Mouse (Mus musculus) midbrain, postnatal 0 days (tissue): ENCODE data around the gene Alk. TPM values are rescaled to one million over a fixed set of nuclear protein-coding genes. Genes with fewer than 3 reads are reported as not detected.

Experiments
- ATAC-seq: fragments of 200-750 bp; cut with Nextera tagmentation; 2 replicates; pipeline ENCODE4 v1.8.0; 2017; ENCODE audit warnings: moderate number of reproducible peaks, mild to moderate bottlenecking, moderate TSS enrichment, moderate library complexity; ENCODE audit not compliant: low FRiP score
- DNase-seq: peaks from one replicate; pipeline ENCODE4 v3.0.0-alpha.2; 2015; ENCODE audit warnings: low spot score
- H3K27ac ChIP-seq: fragments of 300-500 bp; sonication (generic); 2 replicates; pipeline ENCODE4 v1.5.1; 2014; ENCODE audit warnings: low read depth, mild to moderate bottlenecking, low read length, mixed read lengths
- H3K27me3 ChIP-seq: fragments of 300-500 bp; sonication (generic); 2 replicates; pipeline ENCODE4 v1.6.1; 2014; ENCODE audit warnings: low read length, control low read depth, mixed read lengths; ENCODE audit not compliant: insufficient read depth
- H3K36me3 ChIP-seq: fragments of 300-500 bp; sonication (generic); 2 replicates; pipeline ENCODE4 v1.6.1; 2014; ENCODE audit warnings: low read length, control low read depth, mixed read lengths; ENCODE audit not compliant: insufficient read depth
- H3K4me1 ChIP-seq: fragments of 300-500 bp; sonication (generic); 2 replicates; pipeline ENCODE4 v1.6.1; 2014; ENCODE audit warnings: mild to moderate bottlenecking, control low read depth, antibody characterized with exemption, low read length, mixed read lengths; ENCODE audit not compliant: insufficient read depth
- H3K4me2 ChIP-seq: fragments of 300-500 bp; sonication (generic); 2 replicates; pipeline ENCODE4 v1.6.1; 2014; ENCODE audit warnings: low read depth, mild to moderate bottlenecking, low read length, mixed read lengths; ENCODE audit not compliant: poor library complexity, severe bottlenecking
- H3K4me3 ChIP-seq: fragments of 300-500 bp; sonication (generic); 2 replicates; pipeline ENCODE4 v1.5.1; 2014; ENCODE audit warnings: low read depth, mild to moderate bottlenecking, low read length, moderate library complexity
- H3K9ac ChIP-seq: fragments of 300-500 bp; sonication (generic); replicated peaks from 2 replicates; pipeline ENCODE4 v1.6.1; 2014; ENCODE audit warnings: mild to moderate bottlenecking, low read length, moderate library complexity, mixed read lengths; ENCODE audit not compliant: poor library complexity, severe bottlenecking
- H3K9me3 ChIP-seq: fragments of 300-500 bp; sonication (generic); 2 replicates; pipeline ENCODE4 v1.6.1; 2016; ENCODE audit warnings: low read length, control low read depth
- CTCF ChIP-seq: IDR thresholded peaks from 2 replicates; pipeline ENCODE4 v1.5.1; 2016; ENCODE audit warnings: antibody characterized with exemption, mild to moderate bottlenecking
- WGBS: fragments of 180-500 bp; shearing (Covaris S2); extraction: QIAGEN DNeasy Blood & Tissue Kit; methylation state at CpG from one replicate; pipeline ENCODE4 v1.1.7; 2014; 5-methylcytosine and 5-hydroxymethylcytosine counted together
- polyA plus RNA-seq: library from polyadenylated mRNA; unstranded; fragments of >200 nt; fragmentation: Nextera tagmentation; extraction: Ambion mirVana; gene quantifications from 2 replicates; pipeline ENCODE4 v1.2.1, GENCODE M21; 2015
- total RNA-seq: library from RNA; depleted of rRNA; stranded (reverse); fragments of >200 nt; gene quantifications from 2 replicates; pipeline ENCODE4 v1.2.3, GENCODE M21; 2014

Gene Alk
- total and polyA plus RNA-seq, 2 experiments from 2014 or later, result 5.2 to 17.6 TPM

GRCm38 (mm10) chr17:71986998-71987397, 617.4 kb downstream of the Alk start:
- no peak for ATAC-seq

GRCm38 (mm10) chr17:71986456-71986855, 618.0 kb downstream of the Alk start:
- Histone ChIP-seq H3K4me2 (no peak overlapping the region), H3K9me3 (no peaks in the 10 kb centered on the region), H3K36me3 (no peaks in the 10 kb centered on the region), H3K9ac (no peak overlapping the region), H3K27me3 (no peaks in the 10 kb centered on the region), H3K4me3 (no peak overlapping the region), H3K27ac (no peak overlapping the region), H3K4me1 (peaks cover 4% of the 10 kb centered on the region; the same call in 1 of the 2 replicates)
- no peak for TF ChIP-seq CTCF
- peak; percentile 44 for DNase-seq
- ATAC-seq, result no peak
- 55% methylated on average over 9 of the region's 9 CpGs for WGBS

More at GRCm38 (mm10) chr17:71986998-71987397, 617.4 kb downstream of the Alk start:
- Histone ChIP-seq H3K4me3 (no peak overlapping the region), H3K27ac (no peak overlapping the region), H3K9ac (no peak overlapping the region), H3K4me2 (no peak overlapping the region), H3K27me3 (no peaks in the 10 kb centered on the region), H3K9me3 (no peaks in the 10 kb centered on the region), H3K4me1 (peaks cover 4% of the 10 kb centered on the region; the same call in 1 of the 2 replicates), H3K36me3 (no peaks in the 10 kb centered on the region)
- TF ChIP-seq CTCF, result no peak
- no peak for DNase-seq
- WGBS, result 54% methylated on average over 8 of the region's 8 CpGs

GRCm38 (mm10) chr17:71981177-71981576, 623.2 kb downstream of the Alk start:
- H3K4me1 ChIP-seq, result peaks cover 6% of the 10 kb centered on the region; the same call in 1 of the 2 replicates
- ATAC-seq, result peak; percentile 45; the same call in 1 of the 2 replicates
- no peak overlapping the region for H3K9ac ChIP-seq
- H3K27me3 ChIP-seq, result no peaks in the 10 kb centered on the region
- WGBS, result 32% methylated on average over 4 of the region's 4 CpGs
- H3K36me3 ChIP-seq, result no peaks in the 10 kb centered on the region
- DNase-seq, result no peak
- no peaks in the 10 kb centered on the region for H3K9me3 ChIP-seq
- no peak overlapping the region for H3K4me2 ChIP-seq
- no peak overlapping the region for H3K4me3 ChIP-seq
- TF ChIP-seq CTCF, result no peak
- H3K27ac ChIP-seq, result peak overlapping the region; percentile 62

- DNase-seq (peak; percentile 74), ATAC-seq (peak; percentile 88)
- Histone ChIP-seq H3K9me3 (no peaks in the 10 kb centered on the region), H3K4me1 (peaks cover 6% of the 10 kb centered on the region; the same call in 1 of the 2 replicates), H3K4me2 (no peak overlapping the region), H3K36me3 (no peaks in the 10 kb centered on the region), H3K9ac (no peak overlapping the region), H3K27me3 (no peaks in the 10 kb centered on the region), H3K27ac (peak overlapping the region; percentile 9; the same call in 1 of the 2 replicates), H3K4me3 (no peak overlapping the region)
- no peak for TF ChIP-seq CTCF
- WGBS, result 14% methylated on average over 3 of the region's 3 CpGs
Measured at GRCm38 (mm10) chr17:71980518-71981145, 623.8 kb downstream of the Alk start.

- no peak for DNase-seq
- H3K9ac ChIP-seq, result no peak overlapping the region
- no peaks in the 10 kb centered on the region for H3K9me3 ChIP-seq
- 85% methylated on average over 8 of the region's 8 CpGs for WGBS
- H3K4me3 ChIP-seq, result no peak overlapping the region
- no peak for ATAC-seq
- no peak overlapping the region for H3K4me2 ChIP-seq
- no peaks in the 10 kb centered on the region for H3K27me3 ChIP-seq
- H3K4me1 ChIP-seq, result peaks cover 6% of the 10 kb centered on the region; the same call in 1 of the 2 replicates
- no peaks in the 10 kb centered on the region for H3K36me3 ChIP-seq
- H3K27ac ChIP-seq, result no peak overlapping the region
- no peak for TF ChIP-seq CTCF
Measured at GRCm38 (mm10) chr17:71979137-71979536, 625.3 kb downstream of the Alk start.

GRCm38 (mm10) chr17:71976661-71977060, 627.8 kb downstream of the Alk start:
- H3K27ac ChIP-seq, result no peak overlapping the region
- ATAC-seq (no peak), DNase-seq (no peak)
- no peaks in the 10 kb centered on the region for H3K36me3 ChIP-seq
- H3K4me2 ChIP-seq, result no peak overlapping the region
- 59% methylated on average over 4 of the region's 4 CpGs for WGBS
- no peak for TF ChIP-seq CTCF
- peaks cover 6% of the 10 kb centered on the region; the same call in 1 of the 2 replicates for H3K4me1 ChIP-seq
- no peaks in the 10 kb centered on the region for H3K9me3 ChIP-seq
- no peak overlapping the region for H3K9ac ChIP-seq
- no peak overlapping the region for H3K4me3 ChIP-seq
- no peaks in the 10 kb centered on the region for H3K27me3 ChIP-seq
